ENCODE assay signal across 8 mouse cellular contexts in genomic region chr17:24850773-24851127, GRCm38 (mm10). TPM values are rescaled to one million over a fixed set of nuclear protein-coding genes. Genes with fewer than 3 reads are reported as not detected.
A peak's percentile ranks its signal among the peaks of the same experiment; 100 is the strongest.
DNase-seq lines count a peak whose midpoint lies in the region; ATAC-seq and TF ChIP-seq lines count a peak whose summit lies in the region.

No protein-coding gene starts in this region.

- TF ChIP-seq CTCF in forebrain, postnatal 0 days (IDR thresholded peaks at IDR 0.05; ENCODE audit: low read depth), result no peak

- in situ Hi-C loops in ES-E14 (cut with MboI; ENCODE audit: low sequenced_read_pairs in 2 of 2, unreplicated experiment in 2 of 2), result no loop called here

- peaks cover 2 to 12% of the 10 kb centered on the region in 2 experiments; a peak in 3 of 4 replicates for H3K4me1 ChIP-seq in heart, embryonic 14.5 days (ENCODE audit: control insufficient read depth in 2 of 2, insufficient read depth in 2 of 2, low read length in 2 of 2)
- no peaks in the 10 kb centered on the region; a peak in 3 of 4 replicates for H3K4me1 ChIP-seq in ES-E14 (ENCODE audit: control insufficient read depth in 2 of 2, insufficient read depth in 2 of 2, low read length in 2 of 2, poor library complexity in 1 of 2)
- H3K4me1 ChIP-seq in forebrain, postnatal 0 days (ENCODE audit: insufficient read depth), result peaks cover 16% of the 10 kb centered on the region; the same call in 1 of the 2 replicates

- no peak for DNase-seq in heart, postnatal 25 days (ENCODE audit: low spot score)
- no peak for DNase-seq in ES-E14 (ENCODE audit: low read depth, low spot score)
- DNase-seq in forebrain, postnatal 0 days, result peak; percentile 27
- no peak for DNase-seq in left cerebral cortex, adult 11 months (ENCODE audit: low spot score)
- DNase-seq in layer of hippocampus, postnatal 36 days, result no peak

- H3K36me3 ChIP-seq in heart, embryonic 14.5 days (ENCODE audit: control insufficient read depth, insufficient read depth, low read length), result peaks cover 25% of the 10 kb centered on the region
- H3K36me3 ChIP-seq in ES-E14 (ENCODE audit: control insufficient read depth, insufficient read depth, low read length, poor library complexity, severe bottlenecking) (no peaks in the 10 kb centered on the region; the same call in 1 of the 2 replicates), macrophage (ENCODE audit: inconsistent target) (peaks cover 17% of the 10 kb centered on the region)
- peaks cover 23% of the 10 kb centered on the region for H3K36me3 ChIP-seq in forebrain, postnatal 0 days (ENCODE audit: insufficient read depth)

- no peaks in the 10 kb centered on the region for H3K27me3 ChIP-seq in heart, embryonic 14.5 days (ENCODE audit: control insufficient read depth, insufficient read depth, low read length)
- no peaks in the 10 kb centered on the region for H3K27me3 ChIP-seq in forebrain, postnatal 0 days (ENCODE audit: insufficient read depth, low read length)

- intact Hi-C loops in heart, postnatal 25 days (cut with DNase I), result no loop called here

- H3K4me3 ChIP-seq in heart, embryonic 14.5 days (ENCODE audit: control insufficient read depth in 1 of 2, insufficient read depth in 1 of 2, low read depth in 1 of 2, low read length in 2 of 2), result peak overlapping the region; percentile 76 to 84
- H3K4me3 ChIP-seq in ES-E14 (ENCODE audit: insufficient read depth in 1 of 2, low read depth in 1 of 2, low read length in 2 of 2, poor library complexity in 1 of 2, severe bottlenecking in 1 of 2) (peak overlapping the region; percentile 87 to 97), macrophage (ENCODE audit: inconsistent target) (peak overlapping the region; percentile 90)
- peak overlapping the region; percentile 84 for H3K4me3 ChIP-seq in forebrain, postnatal 0 days (ENCODE audit: low read depth, low read length)

- peak overlapping the region; percentile 94 for H3K4me2 ChIP-seq in heart, embryonic 14.5 days (ENCODE audit: low read length)
- H3K4me2 ChIP-seq in forebrain, postnatal 0 days (ENCODE audit: low read depth), result peak overlapping the region; percentile 96

- ATAC-seq in heart, embryonic 14.5 days (ENCODE audit: insufficient number of reproducible peaks, insufficient read depth, low FRiP score, low read depth), result no peak
- no peak for ATAC-seq in forebrain, postnatal 0 days
- no peak for ATAC-seq in inflammation-experienced regulatory T-cells, adult 6 months

- peak overlapping the region; percentile 84 for H3K9ac ChIP-seq in heart, embryonic 14.5 days (ENCODE audit: low read length)
- H3K9ac ChIP-seq in ES-E14 (ENCODE audit: insufficient read depth, low read depth, low read length, poor library complexity, severe bottlenecking), result peak overlapping the region; percentile 74
- peak overlapping the region; percentile 53 for H3K9ac ChIP-seq in forebrain, postnatal 0 days

- WGBS in heart, embryonic 14.5 days, result under 1% methylated on average over 20 of the region's 20 CpGs
- WGBS in forebrain, postnatal 0 days, result under 1% methylated on average over 20 of the region's 20 CpGs
- under 1% methylated on average over 20 of the region's 20 CpGs for WGBS in macrophage (ENCODE audit: missing documents)

- no peaks in the 10 kb centered on the region for H3K9me3 ChIP-seq in heart, embryonic 14.5 days (ENCODE audit: control insufficient read depth, low read length)
- no peaks in the 10 kb centered on the region for H3K9me3 ChIP-seq in ES-E14 (ENCODE audit: control insufficient read depth, insufficient read depth, low read depth, low read length)
- no peaks in the 10 kb centered on the region for H3K9me3 ChIP-seq in forebrain, postnatal 0 days (ENCODE audit: low read length)

- H3K27ac ChIP-seq in heart, embryonic 14.5 days (replicated peaks in 1 of 2; ENCODE audit: control insufficient read depth in 1 of 2, insufficient read depth in 1 of 2, low read depth in 2 of 2, low read length in 2 of 2), result peak overlapping the region in 1 of 2 experiments; percentile 98; a peak in 2 of 4 replicates
- H3K27ac ChIP-seq in ES-E14 (ENCODE audit: insufficient read depth, low read depth, low read length, poor library complexity, severe bottlenecking) (no peak overlapping the region), macrophage (peak overlapping the region; percentile 15; the same call in 1 of the 2 replicates)
- H3K27ac ChIP-seq in forebrain, postnatal 0 days (ENCODE audit: low read depth, low read length), result peak overlapping the region; percentile 64; the same call in 1 of the 2 replicates

- peaks cover 10% of the 10 kb centered on the region; the same call in 1 of the 2 replicates for H3K79me2 ChIP-seq in macrophage (ENCODE audit: inconsistent target)

TF ChIP-seq in ES-E14, 5 proteins besides CTCF, POLR2A, EP300 and RAD21 (continues in another document):
- TF ChIP-seq CHD2 (IDR thresholded peaks at IDR 0.05; ENCODE audit: low read depth, low read length), result no peak

RNA-seq across cellular contexts. Expression of gene Fahd1, which starts 0.6 kb away (rescaled TPM):
- polyA plus RNA-seq in heart, embryonic 14.5 days (2014; fragmentation: Nextera tagmentation; extraction: Ambion mirVana), result 46.5 and 47.2 TPM in 2 replicates
- 10 to 100 TPM; 88.1 to 88.6 TPM for total RNA-seq in heart, postnatal 25 days (2021)
- 9.7 and 9.8 TPM in 2 replicates for total RNA-seq in ES-E14 (2012; rRNA removed)
- 15.1 and 16.6 TPM in 2 replicates for total RNA-seq in forebrain, postnatal 0 days (2014; rRNA removed)
- polyA plus RNA-seq in forebrain, postnatal 0 days (2015; fragmentation: Nextera tagmentation; extraction: Ambion mirVana), result 13.5 and 15.6 TPM in 2 replicates
- 1 to 10 TPM in 12 of 26 experiments, under 1 TPM in 9, not detected in 5; 0.55 to 5.7 (median 1.3) TPM for total RNA-seq in macrophage (2018; cell fraction: chromatin; rRNA removed)
- 1 to 10 TPM; 1.3 to 7.8 (median 4.6) TPM for total RNA-seq in macrophage (2018; cell fraction: cytosol; rRNA removed)
- total RNA-seq in macrophage (2018; cell fraction: nucleus; rRNA removed), result 10 to 100 TPM in 1 of 26 experiments, 1 to 10 TPM in 22, under 1 TPM in 3; 0.52 to 13.2 (median 1.7) TPM
- 6.7 to 11.2 TPM (median 10.4 TPM) in 3 replicates for polyA plus RNA-seq in macrophage (2018)
- polyA plus RNA-seq in inflammation-experienced regulatory T-cells, adult 6 months (2017; shearing (Covaris generic)), result 1 to 10 TPM; 1.4 to 2.3 (median 2.0) TPM
- total RNA-seq in layer of hippocampus, postnatal 36 days (2021), result 10 to 100 TPM; 18.3 to 23.0 TPM

RNA-seq across cellular contexts. Expression of gene Hagh, which starts 10.8 kb away (rescaled TPM):
- polyA plus RNA-seq in heart, embryonic 14.5 days (2014; fragmentation: Nextera tagmentation; extraction: Ambion mirVana), result 62.7 and 68.4 TPM in 2 replicates
- 100 to 1,000 TPM in 1 of 2 experiments, 10 to 100 TPM in 1; 97.1 to 108 TPM for total RNA-seq in heart, postnatal 25 days (2021)
- total RNA-seq in ES-E14 (2012; rRNA removed), result 37.3 and 40.5 TPM in 2 replicates
- 62.0 and 62.8 TPM in 2 replicates for total RNA-seq in forebrain, postnatal 0 days (2014; rRNA removed)
- polyA plus RNA-seq in forebrain, postnatal 0 days (2015; fragmentation: Nextera tagmentation; extraction: Ambion mirVana), result 61.6 and 66.6 TPM in 2 replicates
- 10 to 100 TPM in 14 of 26 experiments, 1 to 10 TPM in 11, not detected in 1; 1.1 to 41.4 (median 14.0) TPM for total RNA-seq in macrophage (2018; cell fraction: chromatin; rRNA removed)
- 10 to 100 TPM; 25.5 to 45.7 (median 35.0) TPM for total RNA-seq in macrophage (2018; cell fraction: cytosol; rRNA removed)
- 10 to 100 TPM in 16 of 26 experiments, 1 to 10 TPM in 10; 3.3 to 27.8 (median 12.3) TPM for total RNA-seq in macrophage (2018; cell fraction: nucleus; rRNA removed)
- 27.7 to 43.0 TPM (median 28.4 TPM) in 3 replicates for polyA plus RNA-seq in macrophage (2018)
- polyA plus RNA-seq in inflammation-experienced regulatory T-cells, adult 6 months (2017; shearing (Covaris generic)), result 10 to 100 TPM; 24.3 to 30.5 (median 25.2) TPM
- total RNA-seq in layer of hippocampus, postnatal 36 days (2021), result 100 to 1,000 TPM; 131 to 134 TPM

RNA-seq across cellular contexts. Expression of gene Igfals, which starts 15.0 kb away (rescaled TPM):
- not detected in 2 replicates for polyA plus RNA-seq in heart, embryonic 14.5 days (2014; fragmentation: Nextera tagmentation; extraction: Ambion mirVana)
- 1 to 10 TPM; 6.9 TPM for total RNA-seq in heart, postnatal 25 days (2021)
- total RNA-seq in ES-E14 (2012; rRNA removed), result 2.5 and 5.8 TPM in 2 replicates
- 0.48 TPM in 1 of 2 replicates, not detected in the other for total RNA-seq in forebrain, postnatal 0 days (2014; rRNA removed)
- polyA plus RNA-seq in forebrain, postnatal 0 days (2015; fragmentation: Nextera tagmentation; extraction: Ambion mirVana), result 0.18 TPM in 1 of 2 replicates, not detected in the other
- not detected for total RNA-seq in macrophage (2018; cell fraction: chromatin; rRNA removed)
- not detected for total RNA-seq in macrophage (2018; cell fraction: cytosol; rRNA removed)
- not detected for total RNA-seq in macrophage (2018; cell fraction: nucleus; rRNA removed)
- polyA plus RNA-seq in macrophage (2018), result not detected in 3 replicates
- not detected for polyA plus RNA-seq in inflammation-experienced regulatory T-cells, adult 6 months (2017; shearing (Covaris generic))
- under 1 TPM in 1 of 2 experiments, not detected in 1; 0.33 TPM for total RNA-seq in layer of hippocampus, postnatal 36 days (2021)

RNA-seq across cellular contexts. Expression of gene Nubp2, which starts 35.4 kb away (rescaled TPM):
- polyA plus RNA-seq in heart, embryonic 14.5 days (2014; fragmentation: Nextera tagmentation; extraction: Ambion mirVana), result 37.8 and 39.8 TPM in 2 replicates
- total RNA-seq in heart, postnatal 25 days (2021), result 10 to 100 TPM; 18.2 to 19.4 TPM
- 85.8 and 118 TPM in 2 replicates for total RNA-seq in ES-E14 (2012; rRNA removed)
- total RNA-seq in forebrain, postnatal 0 days (2014; rRNA removed), result 40.5 and 50.6 TPM in 2 replicates
- polyA plus RNA-seq in forebrain, postnatal 0 days (2015; fragmentation: Nextera tagmentation; extraction: Ambion mirVana), result 67.3 and 80.1 TPM in 2 replicates
- total RNA-seq in macrophage (2018; cell fraction: chromatin; rRNA removed), result 10 to 100 TPM in 21 of 26 experiments, 1 to 10 TPM in 5; 2.7 to 32.6 (median 19.8) TPM
- 10 to 100 TPM; 28.9 to 58.5 (median 46.0) TPM for total RNA-seq in macrophage (2018; cell fraction: cytosol; rRNA removed)
- 10 to 100 TPM in 25 of 26 experiments, 1 to 10 TPM in 1; 7.8 to 41.3 (median 22.4) TPM for total RNA-seq in macrophage (2018; cell fraction: nucleus; rRNA removed)
- polyA plus RNA-seq in macrophage (2018), result 22.4 to 61.4 TPM (median 44.7 TPM) in 3 replicates
- 100 to 1,000 TPM in 1 of 3 experiments, 10 to 100 TPM in 2; 75.5 to 104 (median 88.6) TPM for polyA plus RNA-seq in inflammation-experienced regulatory T-cells, adult 6 months (2017; shearing (Covaris generic))
- 10 to 100 TPM; 33.2 to 37.1 TPM for total RNA-seq in layer of hippocampus, postnatal 36 days (2021)

RNA-seq across cellular contexts. Expression of gene Spsb3, which starts 35.7 kb away (rescaled TPM):
- 26.8 and 28.2 TPM in 2 replicates for polyA plus RNA-seq in heart, embryonic 14.5 days (2014; fragmentation: Nextera tagmentation; extraction: Ambion mirVana)
- total RNA-seq in heart, postnatal 25 days (2021), result 10 to 100 TPM; 33.4 to 36.3 TPM
- 34.2 and 37.1 TPM in 2 replicates for total RNA-seq in ES-E14 (2012; rRNA removed)
- 75.7 and 91.0 TPM in 2 replicates for total RNA-seq in forebrain, postnatal 0 days (2014; rRNA removed)
- polyA plus RNA-seq in forebrain, postnatal 0 days (2015; fragmentation: Nextera tagmentation; extraction: Ambion mirVana), result 89.8 and 97.8 TPM in 2 replicates
- total RNA-seq in macrophage (2018; cell fraction: chromatin; rRNA removed), result 10 to 100 TPM in 21 of 26 experiments, 1 to 10 TPM in 5; 6.9 to 30.1 (median 17.5) TPM
- total RNA-seq in macrophage (2018; cell fraction: cytosol; rRNA removed), result 10 to 100 TPM in 25 of 26 experiments, 1 to 10 TPM in 1; 9.7 to 18.3 (median 15.0) TPM
- total RNA-seq in macrophage (2018; cell fraction: nucleus; rRNA removed), result 10 to 100 TPM in 24 of 26 experiments, 1 to 10 TPM in 2; 8.9 to 28.0 (median 17.7) TPM
- polyA plus RNA-seq in macrophage (2018), result 17.0 to 23.2 TPM (median 18.9 TPM) in 3 replicates
- 10 to 100 TPM; 48.5 to 53.2 (median 49.1) TPM for polyA plus RNA-seq in inflammation-experienced regulatory T-cells, adult 6 months (2017; shearing (Covaris generic))
- total RNA-seq in layer of hippocampus, postnatal 36 days (2021), result 10 to 100 TPM; 39.2 to 42.8 TPM
